Comparison of ENCODE assay signal across 7 mouse cellular contexts in the genomic region with DNA sequence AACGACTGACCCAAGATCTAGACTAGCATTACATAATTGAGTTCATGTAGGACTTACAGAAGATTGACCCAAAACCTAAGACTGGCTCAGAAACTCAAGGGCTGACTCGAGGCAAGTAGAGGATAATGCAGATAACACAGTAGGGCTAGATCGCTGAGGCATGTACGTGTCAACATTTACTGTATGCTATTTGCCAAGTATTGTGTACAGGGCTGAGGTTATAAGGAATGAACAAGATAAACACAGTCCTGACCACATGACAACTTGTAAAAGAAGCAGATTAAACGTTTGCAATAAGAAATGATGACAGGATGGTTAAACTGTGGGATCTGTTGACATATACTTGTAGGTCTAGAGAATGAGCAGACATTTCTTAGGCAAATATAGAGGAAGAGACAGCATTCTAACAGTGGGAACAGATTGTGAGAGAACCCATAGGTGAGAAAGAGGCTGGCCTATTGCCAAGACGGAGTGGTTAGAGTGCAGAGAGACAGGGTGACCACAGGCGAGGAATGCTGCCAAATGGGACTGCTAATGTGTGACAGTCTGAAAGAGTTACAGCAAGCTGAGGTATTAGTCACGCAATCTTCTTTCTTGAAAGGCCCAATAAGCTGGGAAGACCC.
DNase-seq lines count a peak whose midpoint lies in the region; ATAC-seq lines count a peak whose summit lies in the region.

No protein-coding gene starts in this region.

- no peaks in the 10 kb centered on the region for H3K4me1 ChIP-seq in kidney, embryonic 15.5 days

- no peak for ATAC-seq in kidney, embryonic 15.5 days (replicated peaks; ENCODE audit: low FRiP score)
- no peak for ATAC-seq in monocyte, adult 5-6 weeks (replicated peaks; ENCODE audit: insufficient number of reproducible peaks, low FRiP score, low TSS enrichment, poor library complexity, severe bottlenecking)

- H3K9me3 ChIP-seq in kidney, embryonic 15.5 days (replicated peaks) = no peaks in the 10 kb centered on the region

- H3K27ac ChIP-seq in kidney, embryonic 15.5 days = no peak overlapping the region

- no peak overlapping the region for H3K4me2 ChIP-seq in kidney, embryonic 15.5 days

- no peaks in the 10 kb centered on the region for H3K36me3 ChIP-seq in kidney, embryonic 15.5 days

- no peaks in the 10 kb centered on the region for H3K27me3 ChIP-seq in kidney, embryonic 15.5 days

- 63% methylated on average over 8 of the region's 8 CpGs for WGBS in kidney, embryonic 15.5 days

- H3K4me3 ChIP-seq in kidney, embryonic 15.5 days (replicated peaks) = no peak overlapping the region

- peak; percentile 13 for DNase-seq in kidney, adult 9 months
- DNase-seq in 3T3-L1 (ENCODE audit: low read depth, low spot score) (peak; percentile 13), NIH3T3 (ENCODE audit: low read depth) (peak; percentile 1)
- DNase-seq in kidney, postnatal 4 days = peak; percentile 9 to 19
- no peak for DNase-seq in layer of hippocampus, adult 9-11 months

- no peak overlapping the region for H3K9ac ChIP-seq in kidney, embryonic 15.5 days
